ENCODE assay signal across 16 mouse cellular contexts in genomic region chr5:120833335-120834280, GRCm38 (mm10). TPM values are rescaled to one million over a fixed set of nuclear protein-coding genes. Genes with fewer than 3 reads are reported as not detected.
A peak's percentile ranks its signal among the peaks of the same experiment; 100 is the strongest.
DNase-seq lines count a peak whose midpoint lies in the region; TF ChIP-seq lines count a peak whose summit lies in the region.
"Had no signal": no experiment of that assay in that cellular context is flagged by ENCODE, and none has a peak within 500 bp of the region (broad histone marks: within the 10 kb centered on the region; RNA-seq: fewer than 3 reads in every experiment).

No protein-coding gene starts in this region.

- H3K9me3 ChIP-seq in hindbrain, embryonic 10.5 days = no peaks in the 10 kb centered on the region
- H3K9me3 ChIP-seq in midbrain, embryonic 10.5 days (replicated peaks) = no peaks in the 10 kb centered on the region; the same call in 1 of the 2 replicates

- DNase-seq in retina, embryonic 14.5 days (ENCODE audit: low spot score) = peak; percentile 43
- no peak for DNase-seq in retina, postnatal 1 day
- DNase-seq in hindbrain, embryonic 10.5 days (ENCODE audit: low spot score) = peak; percentile 30
- peak; percentile 34 for DNase-seq in midbrain, embryonic 10.5 days (ENCODE audit: low spot score)
- no peak for DNase-seq in lung, adult 2 months
- DNase-seq in left cerebral cortex, adult 11 months (ENCODE audit: low spot score) = no peak
- no peak for DNase-seq in adrenal gland, adult 8-10 months
- no peak for DNase-seq in adrenal gland, postnatal 25 days
- DNase-seq: heart, postnatal 4 days; lung, postnatal 4 days had no signal

- WGBS in hindbrain, embryonic 10.5 days = 18% methylated on average over 17 of the region's 17 CpGs
- WGBS in midbrain, embryonic 10.5 days = 19% methylated on average over 17 of the region's 17 CpGs
- WGBS in lung, adult 2 months = 15% methylated on average over 17 of the region's 17 CpGs

- no peak overlapping the region for H3K4me3 ChIP-seq in hindbrain, embryonic 10.5 days
- peak overlapping the region; percentile 11; the same call in 1 of the 2 replicates for H3K4me3 ChIP-seq in midbrain, embryonic 10.5 days
- no peak overlapping the region for H3K4me3 ChIP-seq in lung, adult 2 months (replicated peaks; ENCODE audit: extremely low read depth, low read depth, low read length)

- no peak for TF ChIP-seq CTCF in lung, adult 2 months (IDR thresholded peaks at IDR 0.05; ENCODE audit: insufficient read depth, low read length)

- H3K27ac ChIP-seq in hindbrain, embryonic 10.5 days = 0 out of 2 replicates have a peak overlapping the region, but pooled peaks have one; percentile 13
- peak overlapping the region; percentile 49; the same call in 1 of the 2 replicates for H3K27ac ChIP-seq in midbrain, embryonic 10.5 days (replicated peaks)

- TF ChIP-seq POLR2A in lung, adult 2 months (IDR thresholded peaks at IDR 0.05; ENCODE audit: borderline replicate concordance, extremely low read depth, low read depth, low read length) = no peak

- H3K36me3 ChIP-seq in hindbrain, embryonic 10.5 days = no peaks in the 10 kb centered on the region
- no peaks in the 10 kb centered on the region for H3K36me3 ChIP-seq in midbrain, embryonic 10.5 days

- H3K4me1 ChIP-seq in hindbrain, embryonic 10.5 days (replicated peaks) = peaks cover 14% of the 10 kb centered on the region
- peaks cover 14% of the 10 kb centered on the region for H3K4me1 ChIP-seq in midbrain, embryonic 10.5 days
- no peaks in the 10 kb centered on the region for H3K4me1 ChIP-seq in lung, adult 2 months (ENCODE audit: control insufficient read depth, insufficient read depth, low read length)

- H3K27me3 ChIP-seq in hindbrain, embryonic 10.5 days (ENCODE audit: insufficient read depth, poor library complexity, severe bottlenecking) = peaks cover 17% of the 10 kb centered on the region; the same call in 1 of the 2 replicates
- H3K27me3 ChIP-seq in midbrain, embryonic 10.5 days (ENCODE audit: low read depth, poor library complexity, severe bottlenecking) = peaks cover 21% of the 10 kb centered on the region

RNA-seq across cellular contexts. Expression of gene Oas1f, which starts 13.6 kb away (rescaled TPM):
- polyA plus RNA-seq in hindbrain, embryonic 10.5 days (2016; fragmentation: Nextera tagmentation; extraction: Ambion mirVana) = not detected in 2 replicates
- not detected in 2 replicates for polyA plus RNA-seq in midbrain, embryonic 10.5 days (2016; fragmentation: Nextera tagmentation; extraction: Ambion mirVana)
- not detected in 2 replicates for polyA plus RNA-seq in lung, adult 2 months (2012; rRNA removed)
- total RNA-seq in adrenal gland, adult 8-10 months (2022) = not detected
- total RNA-seq in adrenal gland, postnatal 25 days (2021) = not detected in 2 replicates
- total RNA-seq: granulocyte monocyte progenitor cell, adult 5-6 weeks; heart, postnatal 4 days had no signal
- polyA plus RNA-seq: liver, embryonic 11.5 days; neural tube, embryonic 11.5 days; testis, adult 2 months had no signal

RNA-seq across cellular contexts. Expression of gene Oas1c, which starts 21.3 kb away (rescaled TPM):
- 0.25 and 0.41 TPM in 2 replicates for polyA plus RNA-seq in hindbrain, embryonic 10.5 days (2016; fragmentation: Nextera tagmentation; extraction: Ambion mirVana)
- 0.16 and 0.26 TPM in 2 replicates for polyA plus RNA-seq in midbrain, embryonic 10.5 days (2016; fragmentation: Nextera tagmentation; extraction: Ambion mirVana)
- 2.7 and 4.6 TPM in 2 replicates for polyA plus RNA-seq in lung, adult 2 months (2012; rRNA removed)
- 1 to 10 TPM in 3 of 4 experiments, under 1 TPM in 1; 0.61 to 2.2 (median 1.7) TPM for total RNA-seq in adrenal gland, adult 8-10 months (2022)
- 1.3 and 1.5 TPM in 2 replicates for total RNA-seq in adrenal gland, postnatal 25 days (2021)

RNA-seq across cellular contexts. Expression of gene Oas1h, which starts 27.6 kb away (rescaled TPM):
- 0.09 TPM in 1 of 2 replicates, not detected in the other for polyA plus RNA-seq in hindbrain, embryonic 10.5 days (2016; fragmentation: Nextera tagmentation; extraction: Ambion mirVana)
- not detected in 2 replicates for polyA plus RNA-seq in midbrain, embryonic 10.5 days (2016; fragmentation: Nextera tagmentation; extraction: Ambion mirVana)
- polyA plus RNA-seq in lung, adult 2 months (2012; rRNA removed) = not detected in 2 replicates
- total RNA-seq in adrenal gland, adult 8-10 months (2022) = not detected
- not detected in 2 replicates for total RNA-seq in adrenal gland, postnatal 25 days (2021)
- total RNA-seq: granulocyte monocyte progenitor cell, adult 5-6 weeks; heart, postnatal 4 days had no signal
- polyA plus RNA-seq: large intestine, adult 2 months; liver, embryonic 11.5 days; neural tube, embryonic 11.5 days; small intestine, adult 2 months; testis, adult 2 months had no signal

RNA-seq across cellular contexts. Expression of gene Oas1e, which starts 38.3 kb away (rescaled TPM):
- not detected in 2 replicates for polyA plus RNA-seq in hindbrain, embryonic 10.5 days (2016; fragmentation: Nextera tagmentation; extraction: Ambion mirVana)
- 0.11 TPM in 1 of 2 replicates, not detected in the other for polyA plus RNA-seq in midbrain, embryonic 10.5 days (2016; fragmentation: Nextera tagmentation; extraction: Ambion mirVana)
- 0.06 TPM in 1 of 2 replicates, not detected in the other for polyA plus RNA-seq in lung, adult 2 months (2012; rRNA removed)
- not detected for total RNA-seq in adrenal gland, adult 8-10 months (2022)
- not detected in 2 replicates for total RNA-seq in adrenal gland, postnatal 25 days (2021)
- total RNA-seq: granulocyte monocyte progenitor cell, adult 5-6 weeks; heart, postnatal 4 days had no signal
- polyA plus RNA-seq: liver, embryonic 11.5 days; neural tube, embryonic 11.5 days; testis, adult 2 months had no signal

RNA-seq across cellular contexts. Expression of gene Oas1g, which starts 53.8 kb away (rescaled TPM):
- polyA plus RNA-seq in hindbrain, embryonic 10.5 days (2016; fragmentation: Nextera tagmentation; extraction: Ambion mirVana) = 0.12 TPM in 1 of 2 replicates, not detected in the other
- not detected in 2 replicates for polyA plus RNA-seq in midbrain, embryonic 10.5 days (2016; fragmentation: Nextera tagmentation; extraction: Ambion mirVana)
- polyA plus RNA-seq in lung, adult 2 months (2012; rRNA removed) = 1.4 and 1.6 TPM in 2 replicates
- total RNA-seq in adrenal gland, adult 8-10 months (2022) = 1 to 10 TPM in 3 of 4 experiments, under 1 TPM in 1; 0.38 to 1.3 (median 1.1) TPM
- 0.58 and 1.7 TPM in 2 replicates for total RNA-seq in adrenal gland, postnatal 25 days (2021)
- total RNA-seq: heart, postnatal 4 days had no signal
- polyA plus RNA-seq: neural tube, embryonic 11.5 days; testis, adult 2 months had no signal

Comparison
In these comparisons a context has a peak if more than half of its experiments do, and no peak if none do; other contexts are left out.
1. DNase-seq: peak in retina, embryonic 14.5 days (single experiment), hindbrain, embryonic 10.5 days (single experiment) and midbrain, embryonic 10.5 days (single experiment); none in retina, postnatal 1 day (single experiment), lung, adult 2 months (single experiment), left cerebral cortex, adult 11 months (single experiment), adrenal gland, adult 8-10 months (single experiment) and adrenal gland, postnatal 25 days (single experiment).